Mouse (Mus musculus) C3H10T1/2 (cell line): ENCODE results near the gene Fbl. TPM values are rescaled to one million over a fixed set of nuclear protein-coding genes. Genes with fewer than 3 reads are reported as not detected.

ENCODE experiments used
- polyA plus RNA-seq, 2 experiments: library from polyadenylated mRNA; unstranded; fragments of >200 nt; fragmentation: generic; extraction: Trizol; gene quantifications; one replicate each; pipeline ENCODE4 v1.2.1; 2012; ENCODE audit warnings: missing spikeins in 2 of 2

The Fbl gene
- 100 to 1,000 TPM in 1 of 2 experiments, 10 to 100 TPM in 1; 97.0 to 392 TPM for polyA plus RNA-seq

DNA sequence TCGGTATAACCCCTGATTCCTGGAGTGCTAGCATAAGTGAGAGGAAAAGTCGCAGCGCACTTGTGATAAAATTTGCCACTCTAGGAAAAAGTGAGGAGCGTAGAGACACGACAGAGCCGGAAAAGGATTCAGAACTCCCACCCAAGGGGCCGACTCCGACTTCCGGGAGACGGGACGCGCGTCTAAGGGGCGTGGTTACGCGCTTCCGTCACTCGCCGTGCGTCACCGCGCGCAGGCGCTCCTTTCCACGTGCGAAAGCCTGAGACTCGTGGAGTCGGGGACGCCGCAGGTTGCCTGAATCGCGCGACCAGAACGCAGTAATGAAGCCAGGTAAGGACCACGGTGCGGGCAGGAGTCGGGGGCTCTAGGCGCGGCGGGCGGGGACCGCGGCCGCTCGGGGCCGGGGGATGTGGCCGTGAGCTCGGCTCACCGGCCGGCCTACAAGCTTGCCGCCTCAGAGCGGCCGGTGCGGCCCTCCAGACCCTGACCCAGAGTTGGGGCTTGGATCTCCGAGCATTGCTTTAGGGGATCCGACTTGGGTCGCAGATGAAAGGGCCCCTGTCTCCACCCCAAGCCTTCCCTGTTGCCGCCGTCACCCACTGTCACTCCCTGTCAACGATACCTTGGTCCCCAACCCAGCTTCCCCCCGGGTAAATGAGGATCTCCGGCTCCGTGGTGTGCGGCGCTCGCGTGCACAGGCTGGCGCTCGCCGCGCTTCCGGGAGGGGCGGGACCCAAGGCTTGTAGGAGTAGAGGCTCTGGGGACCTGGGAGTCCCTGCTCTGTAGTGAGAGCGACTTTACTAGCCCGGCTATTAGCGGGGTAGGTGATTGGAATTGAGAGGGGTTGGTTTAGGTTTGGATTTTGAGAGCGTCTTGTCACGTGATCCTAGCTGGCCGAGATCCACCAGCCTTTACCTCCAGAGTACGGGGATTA lies at the start of gene Fbl:
Gene Fbl (plus strand): TSS at position 222 of the 934 bp plus-strand sequence.

DNA sequence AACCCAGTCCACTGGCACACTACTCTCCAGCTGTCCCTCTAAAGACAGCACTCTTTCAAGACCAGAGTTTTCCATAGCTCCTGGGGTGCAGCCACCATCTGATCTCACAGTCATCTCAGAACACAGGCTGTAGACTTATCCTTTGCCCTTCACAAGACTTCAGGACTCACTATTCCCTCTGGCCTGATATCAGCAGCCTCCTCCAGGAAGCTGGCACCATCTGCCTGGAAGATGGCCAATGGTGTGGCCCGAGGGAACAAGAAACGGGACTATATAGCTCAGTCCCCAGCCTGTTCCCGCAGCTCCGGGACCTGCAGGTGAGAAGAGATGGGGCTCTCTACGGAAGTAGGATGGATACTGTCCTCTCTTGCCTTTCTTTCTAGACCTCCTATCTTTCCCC lies 40.3 kb upstream of the Fbl start, which contains the start of gene 9530053A07Rik:
Gene 9530053A07Rik (plus strand): TSS at position 301 of the 400 bp plus-strand sequence.

DNA sequence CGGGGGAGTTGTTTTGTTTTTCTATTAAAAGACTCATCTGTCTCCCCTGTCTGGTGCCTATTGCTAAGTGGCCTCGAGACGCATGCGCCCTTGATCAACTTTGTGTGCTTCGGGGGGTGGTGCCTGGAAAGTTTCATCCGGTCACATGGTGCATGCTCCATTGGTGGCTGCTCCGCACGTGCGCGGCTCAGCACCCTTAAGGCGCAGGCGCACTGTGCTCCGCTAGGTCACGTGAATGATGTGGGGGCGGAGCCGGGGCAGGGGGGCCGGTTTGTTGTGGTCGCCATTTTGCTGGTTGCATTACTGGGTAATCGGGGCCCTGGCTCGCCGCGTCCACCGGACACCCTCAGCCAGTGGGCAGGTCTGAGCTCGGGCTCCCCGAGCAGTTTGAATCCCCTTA lies 9.7 kb downstream of the Fbl start, which contains the start of gene Dyrk1b:
Gene Dyrk1b (plus strand): TSS at position 242 of the 400 bp plus-strand sequence.

Other genes with a start within 250 kb of the Fbl start
- 1 to 10 TPM in 1 of 2 experiments, under 1 TPM in 1; 0.29 to 2.0 TPM for gene Zfp974, start 240.2 kb upstream of the Fbl start, polyA plus RNA-seq
- 1 to 10 TPM in 1 of 2 experiments, under 1 TPM in 1; 0.14 to 1.9 TPM for gene Zfp780b, start 190.5 kb upstream of the Fbl start, polyA plus RNA-seq
- gene Zfp850, start 155.6 kb upstream of the Fbl start, polyA plus RNA-seq, result under 1 TPM; 0.01 to 0.13 TPM
- gene Psmc4, start 119.6 kb upstream of the Fbl start, polyA plus RNA-seq, result 100 to 1,000 TPM; 122 to 215 TPM
- under 1 TPM in 1 of 2 experiments, not detected in 1; 0.02 TPM for gene Fcgbp, start 98.5 kb upstream of the Fbl start, polyA plus RNA-seq
- 1 to 10 TPM in 1 of 2 experiments, under 1 TPM in 1; 0.07 to 1.5 TPM for gene 9530053A07Rik, start 40.2 kb upstream of the Fbl start, polyA plus RNA-seq
- gene Dyrk1b, start 9.8 kb downstream of the Fbl start, polyA plus RNA-seq, result 10 to 100 TPM in 1 of 2 experiments, 1 to 10 TPM in 1; 6.2 to 27.4 TPM
- 10 to 100 TPM in 1 of 2 experiments, 1 to 10 TPM in 1; 6.7 to 11.4 TPM for gene Eid2, start 98.2 kb downstream of the Fbl start, polyA plus RNA-seq
- 1 to 10 TPM; 1.6 to 7.0 TPM for gene Eid2b, start 108.0 kb downstream of the Fbl start, polyA plus RNA-seq
- gene Selenov, start 121.5 kb downstream of the Fbl start, polyA plus RNA-seq, result not detected
- gene Dll3, start 132.5 kb downstream of the Fbl start, polyA plus RNA-seq, result under 1 TPM in 1 of 2 experiments, not detected in 1; 0.02 TPM
- 100 to 1,000 TPM in 1 of 2 experiments, 10 to 100 TPM in 1; 52.9 to 176 TPM for gene Timm50, start 142.4 kb downstream of the Fbl start, polyA plus RNA-seq
- 100 to 1,000 TPM in 1 of 2 experiments, 10 to 100 TPM in 1; 59.3 to 103 TPM for gene Supt5, start 169.0 kb downstream of the Fbl start, polyA plus RNA-seq
- gene Rps16, start 180.9 kb downstream of the Fbl start, polyA plus RNA-seq, result over 10,000 TPM in 1 of 2 experiments, 1,000 to 10,000 TPM in 1; 5,175 to 11,723 TPM
- gene Plekhg2, start 202.9 kb downstream of the Fbl start, polyA plus RNA-seq, result 10 to 100 TPM in 1 of 2 experiments, 1 to 10 TPM in 1; 7.3 to 36.1 TPM
- 10 to 100 TPM in 1 of 2 experiments, 1 to 10 TPM in 1; 3.3 to 11.2 TPM for gene Zfp36, start 210.5 kb downstream of the Fbl start, polyA plus RNA-seq
- 10 to 100 TPM; 42.7 to 61.9 TPM for gene Med29, start 223.0 kb downstream of the Fbl start, polyA plus RNA-seq
- gene Paf1, start 223.2 kb downstream of the Fbl start, polyA plus RNA-seq, result 10 to 100 TPM; 14.8 to 40.0 TPM